Comparison of ENCODE assay signal across 31 mouse cellular contexts in the genomic region with DNA sequence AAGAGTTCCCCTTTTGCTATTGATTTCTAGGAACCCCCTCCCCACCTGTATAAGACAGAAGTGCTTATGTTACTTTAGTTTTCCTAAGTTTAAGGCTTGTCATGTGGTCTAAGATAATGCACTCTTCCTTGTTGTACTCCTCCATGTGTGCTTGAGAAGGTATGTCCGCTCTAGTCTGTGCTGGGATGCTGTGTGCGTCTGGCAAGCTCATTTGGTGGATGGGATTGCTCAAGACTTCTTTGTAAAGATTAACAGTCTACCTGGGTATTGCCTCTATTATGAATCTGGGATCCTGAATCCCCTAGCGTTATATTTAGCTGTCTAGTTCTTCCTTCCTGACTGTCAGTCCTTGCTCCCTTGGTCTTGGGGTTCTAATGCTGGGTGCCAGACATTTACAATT. TPM values are rescaled to one million over a fixed set of nuclear protein-coding genes. Genes with fewer than 3 reads are reported as not detected.
"Had no signal": no experiment of that assay in that cellular context is flagged by ENCODE, and none has a peak within 500 bp of the region (broad histone marks: within the 10 kb centered on the region; RNA-seq: fewer than 3 reads in every experiment).

No protein-coding gene starts in this region.

- H3K9ac ChIP-seq: heart, embryonic 12.5 days; hindbrain, embryonic 12.5 days; hindbrain, embryonic 14.5 days; intestine, embryonic 15.5 days; limb, embryonic 12.5 days; liver, embryonic 13.5 days; liver, embryonic 15.5 days had no signal

- H3K27me3 ChIP-seq: heart, embryonic 12.5 days; hindbrain, embryonic 12.5 days; intestine, embryonic 15.5 days; limb, embryonic 12.5 days; liver, embryonic 13.5 days; liver, embryonic 15.5 days had no signal

- H3K9me3 ChIP-seq: heart, embryonic 10.5 days; heart, embryonic 12.5 days; hindbrain, embryonic 10.5 days; hindbrain, embryonic 12.5 days; intestine, embryonic 15.5 days; limb, embryonic 10.5 days; limb, embryonic 12.5 days; liver, embryonic 13.5 days; liver, embryonic 15.5 days had no signal

- DNase-seq: gastrocnemius, postnatal 14 days; gastrocnemius, postnatal 36 days; heart, adult 11 months; heart, adult 2 months; heart, postnatal 10 days; heart, postnatal 4 days; kidney, adult 18-20 months; kidney, adult 8-10 months; kidney, postnatal 10 days; kidney, postnatal 25 days; kidney, postnatal 4 days; liver, embryonic 13.5 days had no signal

- H3K4me1 ChIP-seq: liver, embryonic 13.5 days had no signal

- H3K4me3 ChIP-seq: heart, adult 2 months; heart, embryonic 10.5 days; heart, embryonic 12.5 days; hindbrain, embryonic 10.5 days; hindbrain, embryonic 12.5 days; intestine, embryonic 15.5 days; layer of hippocampus, adult 2 months; left cerebral cortex, adult 2 months; limb, embryonic 10.5 days; limb, embryonic 12.5 days; liver, embryonic 13.5 days; liver, embryonic 15.5 days had no signal

- H3K27ac ChIP-seq: heart, adult 2 months; heart, embryonic 10.5 days; hindbrain, embryonic 10.5 days; hindbrain, embryonic 12.5 days; hindbrain, embryonic 14.5 days; intestine, embryonic 15.5 days; layer of hippocampus, adult 2 months; left cerebral cortex, adult 2 months; limb, embryonic 10.5 days; limb, embryonic 12.5 days; liver, embryonic 13.5 days; liver, embryonic 15.5 days had no signal

- ATAC-seq: hindbrain, embryonic 16.5 days; inflammation-experienced regulatory T-cells, adult 6 months; intestine, embryonic 15.5 days; intestine, postnatal 0 days had no signal

- H3K4me2 ChIP-seq: heart, embryonic 12.5 days; hindbrain, embryonic 12.5 days; hindbrain, embryonic 14.5 days; intestine, embryonic 15.5 days; limb, embryonic 12.5 days; liver, embryonic 13.5 days; liver, embryonic 15.5 days had no signal

- H3K36me3 ChIP-seq: hindbrain, embryonic 12.5 days; liver, embryonic 15.5 days had no signal

RNA-seq across cellular contexts. Expression of a gene that starts 35.8 kb away (rescaled TPM):
- total RNA-seq: gastrocnemius, adult 8-10 months; gastrocnemius, postnatal 14 days; gastrocnemius, postnatal 36 days; heart, adult 2 months; heart, postnatal 10 days; heart, postnatal 25 days; heart, postnatal 4 days; layer of hippocampus, adult 2 months had no signal
- polyA plus RNA-seq: heart, embryonic 10.5 days; heart, embryonic 14.5 days; intestine, postnatal 0 days; kidney, embryonic 14.5 days; kidney, embryonic 16.5 days; limb, embryonic 12.5 days; liver, embryonic 13.5 days; liver, embryonic 15.5 days had no signal
